Mouse (Mus musculus): Measurements from ENCODE around the gene Cdca4. TPM values are rescaled to one million over a fixed set of nuclear protein-coding genes. Genes with fewer than 3 reads are reported as not detected.

Gene Cdca4
- polyA plus RNA-seq (2015; fragmentation: Nextera tagmentation; extraction: Ambion mirVana): 87.6 and 88.0 TPM in 2 replicates

- ATAC-seq: peak; percentile 98
- Histone ChIP-seq H3K4me1 (replicated peaks) (peaks cover 33% of the 10 kb centered on the region), H3K27me3 (replicated peaks) (no peaks in the 10 kb centered on the region), H3K36me3 (peaks cover 8% of the 10 kb centered on the region), H3K9me3 (no peaks in the 10 kb centered on the region), H3K4me3 (replicated peaks) (peak within 1 kb of the TSS; percentile 84), H3K9ac (peak within 1 kb of the TSS; percentile 95), H3K27ac (peak within 1 kb of the TSS; percentile 93), H3K4me2 (replicated peaks) (peak within 1 kb of the TSS; percentile 72)
- under 1% methylated on average over 65 of the region's 72 CpGs for WGBS
Observed at GRCm38 (mm10) chr12:112829244-112829864, at the start of gene Cdca4. Gene Cdca4, minus strand, starts transcription at chr12:112829423.

GRCm38 (mm10) chr12:112877607-112878020 is 48.4 kb upstream of the Cdca4 start:
- Histone ChIP-seq H3K27me3 (replicated peaks) (peaks cover 52% of the 10 kb centered on the region), H3K4me3 (replicated peaks) (peak overlapping the region; percentile 41)

GRCm38 (mm10) chr12:112877073-112877576 is 47.9 kb upstream of the Cdca4 start:
- 6% methylated on average over 17 of the region's 17 CpGs for WGBS
- no peak for ATAC-seq
- peaks cover 52% of the 10 kb centered on the region for H3K27me3 ChIP-seq (replicated peaks)

More at GRCm38 (mm10) chr12:112877607-112878020, 48.4 kb upstream of the Cdca4 start:
- Histone ChIP-seq H3K4me1 (replicated peaks) (peaks cover 33% of the 10 kb centered on the region), H3K4me2 (replicated peaks) (peak overlapping the region; percentile 93), H3K9ac (peak overlapping the region; percentile 45), H3K36me3 (no peaks in the 10 kb centered on the region), H3K27ac (no peak overlapping the region), H3K9me3 (no peaks in the 10 kb centered on the region)
- ATAC-seq: peak; percentile 70
- under 1% methylated on average over 37 of the region's 37 CpGs for WGBS

GRCm38 (mm10) chr12:112876332-112877072 is 47.3 kb upstream of the Cdca4 start:
- Histone ChIP-seq H3K4me2 (replicated peaks) (peak overlapping the region; percentile 93), H3K4me3 (replicated peaks) (peak overlapping the region; percentile 41), H3K9ac (peak overlapping the region; percentile 45), H3K9me3 (no peaks in the 10 kb centered on the region), H3K27ac (0 out of 2 replicates have a peak overlapping the region, but pooled peaks have one; percentile 15), H3K4me1 (replicated peaks) (peaks cover 33% of the 10 kb centered on the region), H3K27me3 (replicated peaks) (peaks cover 52% of the 10 kb centered on the region), H3K36me3 (no peaks in the 10 kb centered on the region)
- 8% methylated on average over 28 of the region's 28 CpGs for WGBS
- ATAC-seq: peak; percentile 69

More at GRCm38 (mm10) chr12:112877073-112877576, 47.9 kb upstream of the Cdca4 start:
- Histone ChIP-seq H3K4me2 (replicated peaks) (peak overlapping the region; percentile 93), H3K9me3 (no peaks in the 10 kb centered on the region), H3K4me3 (replicated peaks) (peak overlapping the region; percentile 41), H3K4me1 (replicated peaks) (peaks cover 33% of the 10 kb centered on the region), H3K27ac (no peak overlapping the region), H3K9ac (peak overlapping the region; percentile 45), H3K36me3 (no peaks in the 10 kb centered on the region)

- H3K4me1 ChIP-seq (replicated peaks): peaks cover 37% of the 10 kb centered on the region
- peak; percentile 45 for ATAC-seq
- H3K36me3 ChIP-seq: no peaks in the 10 kb centered on the region
- WGBS: 25% methylated on average over 16 of the region's 16 CpGs
- H3K27me3 ChIP-seq (replicated peaks): peaks cover 52% of the 10 kb centered on the region
- no peak overlapping the region for H3K9ac ChIP-seq
- H3K4me2 ChIP-seq (replicated peaks): no peak overlapping the region
- no peak overlapping the region for H3K4me3 ChIP-seq (replicated peaks)
- H3K27ac ChIP-seq: no peak overlapping the region
- no peaks in the 10 kb centered on the region for H3K9me3 ChIP-seq
Observed at GRCm38 (mm10) chr12:112875225-112876013, 46.2 kb upstream of the Cdca4 start.

- Histone ChIP-seq H3K27ac (no peak overlapping the region), H3K4me3 (replicated peaks) (peak overlapping the region; percentile 24), H3K4me2 (replicated peaks) (peak overlapping the region; percentile 58), H3K4me1 (replicated peaks) (peaks cover 43% of the 10 kb centered on the region), H3K9me3 (no peaks in the 10 kb centered on the region), H3K9ac (no peak overlapping the region), H3K36me3 (no peaks in the 10 kb centered on the region), H3K27me3 (replicated peaks) (peaks cover 52% of the 10 kb centered on the region)
- 13% methylated on average over 22 of the region's 22 CpGs for WGBS
- ATAC-seq: no peak
Observed at GRCm38 (mm10) chr12:112874199-112874598, 45.0 kb upstream of the Cdca4 start.

- WGBS: 19% methylated on average over 18 of the region's 18 CpGs
- Histone ChIP-seq H3K27me3 (replicated peaks) (peaks cover 47% of the 10 kb centered on the region), H3K4me2 (replicated peaks) (peak overlapping the region; percentile 58), H3K9ac (no peak overlapping the region), H3K27ac (no peak overlapping the region), H3K36me3 (no peaks in the 10 kb centered on the region), H3K4me1 (replicated peaks) (peaks cover 43% of the 10 kb centered on the region), H3K9me3 (no peaks in the 10 kb centered on the region), H3K4me3 (replicated peaks) (peak overlapping the region; percentile 24; the same call in 1 of the 2 replicates)
- ATAC-seq: 0 out of 2 replicates have a peak, but pooled peaks have one; percentile 12
Observed at GRCm38 (mm10) chr12:112873452-112874190, 44.4 kb upstream of the Cdca4 start.

GRCm38 (mm10) chr12:112872991-112873390 is 43.8 kb upstream of the Cdca4 start:
- H3K9me3 ChIP-seq: no peaks in the 10 kb centered on the region
- H3K4me1 ChIP-seq (replicated peaks): peaks cover 45% of the 10 kb centered on the region
- no peak overlapping the region for H3K4me2 ChIP-seq (replicated peaks)
- peaks cover 42% of the 10 kb centered on the region for H3K27me3 ChIP-seq (replicated peaks)
- 80% methylated on average over 10 of the region's 10 CpGs for WGBS
- H3K36me3 ChIP-seq: no peaks in the 10 kb centered on the region
- ATAC-seq: no peak
- H3K27ac ChIP-seq: no peak overlapping the region
- H3K9ac ChIP-seq: no peak overlapping the region
- no peak overlapping the region for H3K4me3 ChIP-seq (replicated peaks)

- Histone ChIP-seq H3K36me3 (no peaks in the 10 kb centered on the region), H3K4me1 (replicated peaks) (peaks cover 31% of the 10 kb centered on the region), H3K9ac (no peak overlapping the region), H3K27me3 (replicated peaks) (peaks cover 25% of the 10 kb centered on the region), H3K4me2 (replicated peaks) (no peak overlapping the region), H3K4me3 (replicated peaks) (no peak overlapping the region), H3K9me3 (no peaks in the 10 kb centered on the region), H3K27ac (no peak overlapping the region)
- 87% methylated on average over 2 of the region's 2 CpGs for WGBS
- no peak for ATAC-seq
Observed at GRCm38 (mm10) chr12:112871272-112871671, 42.0 kb upstream of the Cdca4 start.

GRCm38 (mm10) chr12:112870775-112871174 is 41.6 kb upstream of the Cdca4 start:
- 0 out of 2 replicates have a peak overlapping the region, but pooled peaks have one; percentile 4 for H3K4me2 ChIP-seq (replicated peaks)
- H3K4me1 ChIP-seq (replicated peaks): peaks cover 26% of the 10 kb centered on the region
- 46% methylated on average over 13 of the region's 13 CpGs for WGBS
- no peaks in the 10 kb centered on the region for H3K9me3 ChIP-seq
- no peak overlapping the region; the same call in 1 of the 2 replicates for H3K27ac ChIP-seq
- H3K9ac ChIP-seq: no peak overlapping the region
- no peak overlapping the region for H3K4me3 ChIP-seq (replicated peaks)
- peaks cover 20% of the 10 kb centered on the region for H3K27me3 ChIP-seq (replicated peaks)
- H3K36me3 ChIP-seq: no peaks in the 10 kb centered on the region
- ATAC-seq: peak; percentile 28

- Histone ChIP-seq H3K27me3 (replicated peaks) (peaks cover 12% of the 10 kb centered on the region), H3K36me3 (no peaks in the 10 kb centered on the region), H3K27ac (no peak overlapping the region), H3K9ac (no peak overlapping the region), H3K4me2 (replicated peaks) (no peak overlapping the region), H3K4me3 (replicated peaks) (no peak overlapping the region), H3K9me3 (no peaks in the 10 kb centered on the region), H3K4me1 (replicated peaks) (peaks cover 26% of the 10 kb centered on the region)
- ATAC-seq: no peak
- WGBS: 9% methylated on average over 16 of the region's 16 CpGs
Observed at GRCm38 (mm10) chr12:112869783-112870204, 40.6 kb upstream of the Cdca4 start.
